Mouse (Mus musculus) central nervous system, embryonic 11.5 days (tissue): ENCODE measurements around the gene Egr2. TPM values are rescaled to one million over a fixed set of nuclear protein-coding genes. Genes with fewer than 3 reads are reported as not detected.

Source experiments
- polyA plus RNA-seq: library from polyadenylated mRNA; depleted of rRNA; stranded (reverse); fragments of >200 nt; gene quantifications from 2 replicates; pipeline ENCODE4 v1.2.3, GENCODE M21; 2012; rRNA removed

The Egr2 gene
- polyA plus RNA-seq: 0.44 and 0.48 TPM in 2 replicates

GRCm38 (mm10) chr10:67535256-67535655, at the start of gene Egr2:
Egr2 (plus strand) TSS chr10:67535475.

GRCm38 (mm10) chr10:67548877-67549731, 13.8 kb downstream of the Egr2 start, which contains the start of gene Ado:
Ado (minus strand) TSS chr10:67548955.

Other genes with a start within 250 kb of the Egr2 start
- 10.1 and 16.2 TPM in 2 replicates for gene Ado, start 13.5 kb downstream of the Egr2 start, polyA plus RNA-seq